10 mouse cellular contexts compared by ENCODE assay signal in genomic region chr17:29637895-29638294, GRCm38 (mm10). TPM values are rescaled to one million over a fixed set of nuclear protein-coding genes. Genes with fewer than 3 reads are reported as not detected.
DNase-seq lines count a peak whose midpoint lies in the region; ATAC-seq lines count a peak whose summit lies in the region.
"Had no signal": no experiment of that assay in that cellular context is flagged by ENCODE, and none has a peak within 500 bp of the region (broad histone marks: within the 10 kb centered on the region; RNA-seq: fewer than 3 reads in every experiment).

No protein-coding gene starts in this region.

- intact Hi-C loops in heart, postnatal 36 days (cut with DNase I): loop anchor here (2.0 kb wide), 1 partner anchor 245 kb away; no protein-coding TSS in a partner anchor

- peak; percentile 21 for DNase-seq in heart, adult 9 months (ENCODE audit: low spot score in 2 of 2)
- no peak for DNase-seq in heart, postnatal 36 days
- DNase-seq in CD4-positive helper T cell, adult 2 months (ENCODE audit: low read depth, low spot score): peak; percentile 27
- peak; percentile 37 for DNase-seq in fibroblast of lung, adult 2 months (ENCODE audit: low read depth)
- DNase-seq in lung, postnatal 25 days (ENCODE audit: low spot score): peak; percentile 24
- no peak for DNase-seq in cerebellum, postnatal 25 days
- no peak for DNase-seq in right cerebral cortex, postnatal 36 days (ENCODE audit: low spot score in 2 of 2)
- DNase-seq: kidney, adult 9 months had no signal

- ATAC-seq in CD4-positive, CD25-positive, alpha-beta regulatory T cell, adult 4 months: no peak
- ATAC-seq: midbrain, embryonic 13.5 days had no signal

RNA-seq across cellular contexts. Expression of gene Cmtr1, which starts 22.5 kb away (rescaled TPM):
- total RNA-seq in heart, postnatal 36 days (2021): 10 to 100 TPM; 45.5 to 54.4 TPM
- 100 to 1,000 TPM in 1 of 2 experiments, 10 to 100 TPM in 1; 90.3 to 221 TPM for polyA plus RNA-seq in CD4-positive, CD25-positive, alpha-beta regulatory T cell, adult 4 months (2017; shearing (Covaris generic))

RNA-seq across cellular contexts. Expression of gene Gm28043, which starts 23.2 kb away (rescaled TPM):
- total RNA-seq in heart, postnatal 36 days (2021): under 1 TPM; 0.78 to 0.81 TPM
- polyA plus RNA-seq in CD4-positive, CD25-positive, alpha-beta regulatory T cell, adult 4 months (2017; shearing (Covaris generic)): 1 to 10 TPM; 4.6 to 4.8 TPM

RNA-seq across cellular contexts. Expression of gene Rnf8, which starts 23.3 kb away (rescaled TPM):
- 10 to 100 TPM; 18.7 to 19.2 TPM for total RNA-seq in heart, postnatal 36 days (2021)
- polyA plus RNA-seq in CD4-positive, CD25-positive, alpha-beta regulatory T cell, adult 4 months (2017; shearing (Covaris generic)): 10 to 100 TPM; 18.9 to 23.2 TPM

Comparison
In these comparisons a context has a peak if more than half of its experiments do, and no peak if none do; other contexts are left out.
1. DNase-seq: peak in heart, adult 9 months (2 of 2), CD4-positive helper T cell, adult 2 months (single experiment), fibroblast of lung, adult 2 months (single experiment) and lung, postnatal 25 days (single experiment); none in heart, postnatal 36 days (0 of 2), cerebellum, postnatal 25 days (0 of 2) and right cerebral cortex, postnatal 36 days (0 of 2).